Mouse (Mus musculus): ENCODE results near the gene Fam20b.
"Not testable (repeated sequence)": the region's sequence is repeated elsewhere in the genome, so short reads cannot be mapped to it uniquely, and the experiment has no call there.

The Fam20b gene

DNA sequence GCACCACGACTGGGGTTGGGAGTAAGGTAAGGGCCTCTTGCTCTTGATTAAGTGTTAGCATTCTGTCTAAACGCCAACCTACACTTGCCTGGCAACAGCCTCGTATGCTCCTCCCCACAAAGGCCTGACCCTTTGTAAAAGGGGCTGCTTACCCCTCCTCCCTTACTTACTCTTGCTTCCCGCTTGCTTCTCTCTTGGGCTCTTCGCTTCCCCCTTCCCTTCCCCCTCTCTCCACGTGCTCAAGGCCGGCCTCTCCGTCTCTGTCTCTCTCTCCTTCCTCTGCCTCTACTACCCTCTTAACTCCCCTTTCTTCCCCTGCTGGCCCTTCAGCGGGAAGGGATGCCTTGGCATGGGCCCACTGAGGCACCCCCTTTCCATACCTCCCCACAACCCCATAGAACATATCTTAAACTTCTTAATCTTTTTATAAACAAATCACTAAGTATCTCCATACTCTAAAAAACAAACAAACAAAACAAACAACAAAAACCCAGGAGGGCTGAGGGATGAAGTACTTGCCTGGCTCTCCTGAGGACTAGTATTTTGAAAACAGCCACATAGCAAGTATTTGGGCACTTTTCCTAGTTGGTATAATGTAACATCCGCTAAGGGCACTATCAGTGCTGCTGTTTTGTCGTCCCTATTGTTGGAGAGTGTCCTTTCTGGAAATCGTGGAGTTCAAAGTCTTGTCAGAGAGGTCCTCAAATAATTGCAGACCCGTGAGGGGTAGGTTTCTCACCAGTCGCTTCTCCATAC is 46.0 kb downstream of the Fam20b start:
- DNase-seq (ENCODE audit: extremely low spot score, low spot score), result no peak

DNA sequence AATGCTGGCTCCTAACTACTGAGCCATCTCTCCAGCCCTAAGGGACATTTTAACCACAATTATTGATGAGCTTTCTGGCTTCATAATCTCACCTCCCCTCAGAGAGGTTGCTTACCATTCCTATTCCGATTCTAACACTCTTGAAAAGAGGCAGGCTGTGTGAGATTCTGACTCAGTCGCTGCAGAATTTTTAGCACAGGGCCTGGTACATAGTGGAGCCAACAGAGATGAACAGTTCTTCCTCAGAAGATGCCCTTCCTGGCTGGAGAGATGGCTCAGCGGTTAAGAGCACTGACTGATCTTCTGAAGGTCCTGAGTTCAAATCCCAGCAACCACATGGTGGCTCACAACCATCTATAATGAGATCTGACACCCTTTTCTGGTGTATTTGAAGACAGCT is 47.0 kb downstream of the Fam20b start:
- no peak for DNase-seq (ENCODE audit: extremely low spot score, low spot score)

DNA sequence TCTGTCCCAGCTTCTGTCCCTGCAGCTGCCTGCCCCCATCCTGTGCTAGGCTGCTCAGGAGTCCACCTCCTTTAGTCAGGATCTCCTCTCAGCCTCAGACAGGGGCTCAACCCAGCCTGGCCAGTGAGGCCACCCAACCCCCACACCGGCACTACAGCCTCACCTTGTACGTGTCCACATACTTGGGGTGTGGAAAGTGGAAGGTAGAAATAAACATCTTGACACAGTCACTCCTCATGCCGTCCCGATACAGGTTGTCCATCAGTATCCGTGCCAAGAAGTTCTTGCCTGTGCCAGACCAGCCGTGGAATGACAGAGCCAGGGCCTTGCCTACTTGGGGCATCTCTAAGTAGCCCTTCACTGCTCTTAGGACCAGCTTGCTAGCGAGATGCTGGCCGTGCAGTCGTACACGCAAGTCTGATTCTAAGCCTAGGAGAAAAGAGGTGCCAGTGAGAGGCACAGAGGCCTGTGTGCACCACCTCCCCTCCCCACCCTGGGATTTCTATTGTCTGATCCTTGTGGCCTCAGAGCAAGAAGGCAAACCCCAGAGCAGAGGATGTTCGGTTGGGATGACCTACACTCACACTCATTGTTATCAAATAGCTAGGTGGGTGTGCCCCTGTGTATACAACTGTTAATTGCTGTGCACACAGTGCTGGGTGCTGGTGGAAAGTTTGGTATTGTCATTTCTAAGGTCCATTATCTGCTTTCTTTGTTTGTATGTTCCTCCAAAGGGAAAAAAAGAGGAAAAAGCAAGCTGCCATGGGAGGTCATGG is 49.5 kb downstream of the Fam20b start:
- no peak for DNase-seq (ENCODE audit: extremely low spot score, low spot score)

DNA sequence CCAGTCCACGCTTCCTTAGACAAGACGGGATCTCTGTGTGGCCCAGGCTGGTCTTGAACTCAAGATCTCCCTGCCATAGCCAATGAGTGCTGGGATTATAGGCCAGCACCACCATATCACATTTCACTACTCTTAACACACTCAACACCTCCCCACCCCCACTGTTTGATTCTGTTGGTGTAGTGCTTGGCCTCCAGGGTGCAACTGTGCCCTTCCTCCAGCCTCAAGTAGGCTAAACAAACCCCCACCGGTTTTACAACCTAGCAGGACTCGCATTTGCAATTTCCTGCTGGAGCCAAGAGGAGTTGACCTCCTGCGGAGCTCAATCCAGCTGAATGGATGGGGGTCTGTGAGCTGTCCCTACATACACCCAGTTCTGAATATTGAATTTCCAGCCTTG is 50.3 kb downstream of the Fam20b start:
- no peak for DNase-seq (ENCODE audit: extremely low spot score, low spot score)

- DNase-seq (ENCODE audit: extremely low spot score, low spot score), result no peak
These were observed 51.6 kb downstream of the Fam20b start for GRCm38 (mm10) chr1:156667141-156667926.

GRCm38 (mm10) chr1:156665777-156666176 is 53.1 kb downstream of the Fam20b start:
- DNase-seq (ENCODE audit: extremely low spot score, low spot score), result no peak

DNA sequence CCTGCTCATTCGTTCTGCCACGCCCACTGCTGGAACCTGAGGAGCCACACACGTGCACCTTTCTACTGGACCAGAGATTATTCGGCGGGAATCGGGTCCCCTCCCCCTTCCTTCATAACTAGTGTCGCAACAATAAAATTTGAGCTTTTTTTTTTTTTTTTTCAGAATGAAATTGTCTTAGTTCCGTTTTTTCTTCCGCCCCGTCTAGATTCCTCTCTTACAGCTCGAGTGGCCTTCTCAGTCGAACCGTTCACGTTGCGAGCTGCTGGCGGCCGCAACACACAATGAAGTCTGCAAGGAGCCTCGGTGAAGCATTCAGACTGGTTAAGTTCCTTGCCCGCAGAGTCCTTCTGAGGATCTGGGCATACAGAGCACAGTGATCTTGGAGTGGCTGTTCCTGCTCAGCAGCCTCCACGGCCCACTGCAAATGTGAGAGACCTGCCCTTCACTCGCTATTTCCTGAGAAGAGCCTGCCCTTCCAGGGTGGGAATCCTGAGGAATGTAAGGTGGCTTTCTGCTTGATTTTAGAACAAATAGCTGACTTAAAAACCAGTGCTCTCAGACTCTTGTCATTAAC is 58.1 kb downstream of the Fam20b start:
- not testable (repeated sequence) for DNase-seq (ENCODE audit: extremely low spot score, low spot score)

DNA sequence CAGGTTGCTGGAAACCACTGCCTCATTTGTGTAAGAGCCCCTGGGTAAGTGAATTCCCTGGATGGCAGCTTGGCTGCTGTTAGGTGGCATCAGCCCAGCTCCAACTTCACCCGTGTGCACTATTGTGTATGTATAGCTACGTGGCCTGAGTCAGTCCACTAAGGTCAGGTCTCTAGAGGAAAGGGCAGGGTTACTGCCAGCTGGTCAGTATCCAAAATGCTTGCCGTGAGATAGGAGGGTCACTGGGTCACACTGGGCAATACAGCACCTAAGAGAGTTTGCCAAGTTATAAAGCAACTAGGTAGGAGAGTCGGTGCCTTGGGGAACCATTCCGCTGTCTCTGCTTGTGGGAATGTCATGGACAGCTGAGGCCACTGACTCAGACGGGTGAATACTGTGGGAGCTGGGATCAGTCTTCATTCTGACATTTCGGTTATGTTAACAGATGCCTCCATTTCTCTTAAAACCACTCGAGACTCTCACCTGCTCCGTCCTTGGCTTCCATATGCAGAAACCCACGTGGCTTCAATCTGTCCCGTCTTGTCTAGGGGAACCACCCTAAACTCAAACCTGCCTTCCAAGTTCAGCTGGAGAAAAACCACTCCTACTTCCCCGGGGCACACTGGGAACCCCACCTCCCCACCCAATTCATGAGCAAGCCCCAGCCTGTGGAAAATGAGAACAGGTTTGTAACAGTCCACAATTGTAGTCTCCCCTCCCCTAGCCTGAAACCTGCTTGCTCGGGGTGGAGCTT is 58.8 kb downstream of the Fam20b start:
- no peak for DNase-seq (ENCODE audit: extremely low spot score, low spot score)

DNA sequence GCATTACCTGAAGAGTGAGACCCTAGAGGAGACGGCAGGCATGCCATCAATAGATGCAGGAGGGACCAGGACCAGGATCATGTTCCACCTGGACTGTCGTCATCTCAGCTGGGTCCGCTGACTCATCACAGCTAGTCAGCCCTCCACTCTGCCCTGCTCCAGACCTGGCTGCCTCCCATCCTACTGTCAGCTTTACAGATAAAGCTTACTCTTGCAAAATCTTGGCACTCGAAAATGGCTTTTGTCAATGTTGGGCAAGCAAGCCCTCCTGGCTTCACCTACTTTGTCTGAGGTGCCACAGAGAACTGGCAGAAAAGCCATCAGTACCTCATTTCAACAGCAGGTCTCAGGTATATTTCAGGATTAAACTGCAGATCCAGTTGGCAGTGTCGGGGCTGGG is 60.2 kb downstream of the Fam20b start:
- DNase-seq (ENCODE audit: extremely low spot score, low spot score), result no peak

- DNase-seq (ENCODE audit: extremely low spot score, low spot score), result no peak
These were observed 61.4 kb downstream of the Fam20b start for GRCm38 (mm10) chr1:156657523-156657922.

GRCm38 (mm10) chr1:156654735-156655530 is 64.0 kb downstream of the Fam20b start:
- no peak for DNase-seq (ENCODE audit: extremely low spot score, low spot score)

DNA sequence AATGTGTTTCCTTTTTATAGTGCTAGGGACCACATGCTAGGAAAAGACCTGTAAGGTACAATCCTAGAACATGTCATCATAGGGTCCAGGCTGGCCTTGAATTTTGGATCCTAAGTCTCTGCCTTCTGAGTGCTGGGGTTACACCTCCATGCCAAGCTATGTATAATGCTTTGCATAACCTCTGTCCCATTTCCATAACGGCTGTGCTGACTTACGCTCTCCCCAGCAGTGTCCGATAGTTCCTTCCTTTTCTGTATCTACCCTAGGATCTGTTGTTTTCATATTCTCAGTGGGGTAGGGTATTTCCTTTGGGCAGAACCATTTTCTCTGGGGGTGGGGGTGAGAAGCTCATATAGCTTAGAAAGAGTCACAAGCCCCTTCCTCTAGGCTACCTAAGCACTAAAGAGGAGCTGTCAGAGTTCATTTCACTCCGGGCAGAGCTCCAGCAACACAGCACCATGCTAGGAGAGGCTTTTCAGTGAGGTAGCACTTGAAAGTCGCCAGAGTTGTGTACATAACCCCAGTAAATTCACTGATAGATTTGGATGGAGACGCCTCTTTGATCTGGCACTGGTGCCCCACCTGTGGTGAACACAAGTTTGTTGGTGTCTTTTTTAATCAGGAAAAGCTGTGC is 66.6 kb downstream of the Fam20b start:
- no peak for DNase-seq (ENCODE audit: extremely low spot score, low spot score)

GRCm38 (mm10) chr1:156650631-156651030 is 68.3 kb downstream of the Fam20b start:
- no peak for DNase-seq (ENCODE audit: extremely low spot score, low spot score)

- DNase-seq (ENCODE audit: extremely low spot score, low spot score), result no peak
These were observed 70.2 kb downstream of the Fam20b start for GRCm38 (mm10) chr1:156648705-156649104.

DNA sequence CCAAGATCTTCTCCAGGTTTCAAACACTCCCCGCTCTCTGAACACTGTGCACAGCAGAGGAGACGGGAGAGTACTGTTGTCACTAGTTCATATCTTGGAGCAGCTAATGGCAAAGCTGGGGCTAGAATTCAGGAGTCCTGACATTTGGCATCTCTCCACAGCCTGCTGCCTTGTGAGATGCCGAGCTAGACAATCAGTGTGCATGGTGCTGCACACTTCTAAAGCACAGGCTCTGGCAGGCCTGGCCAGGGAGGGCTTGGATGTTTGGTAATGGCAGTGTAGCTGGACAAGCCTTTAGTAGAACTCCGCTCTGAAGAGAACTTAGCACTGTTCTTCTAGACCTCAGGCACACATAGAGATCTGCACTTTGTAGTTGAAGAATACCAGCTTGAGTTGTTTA is 72.9 kb downstream of the Fam20b start:
- no peak for DNase-seq (ENCODE audit: extremely low spot score, low spot score)

- DNase-seq (ENCODE audit: extremely low spot score, low spot score), result no peak
These were observed 73.9 kb downstream of the Fam20b start for GRCm38 (mm10) chr1:156644780-156645523.

DNA sequence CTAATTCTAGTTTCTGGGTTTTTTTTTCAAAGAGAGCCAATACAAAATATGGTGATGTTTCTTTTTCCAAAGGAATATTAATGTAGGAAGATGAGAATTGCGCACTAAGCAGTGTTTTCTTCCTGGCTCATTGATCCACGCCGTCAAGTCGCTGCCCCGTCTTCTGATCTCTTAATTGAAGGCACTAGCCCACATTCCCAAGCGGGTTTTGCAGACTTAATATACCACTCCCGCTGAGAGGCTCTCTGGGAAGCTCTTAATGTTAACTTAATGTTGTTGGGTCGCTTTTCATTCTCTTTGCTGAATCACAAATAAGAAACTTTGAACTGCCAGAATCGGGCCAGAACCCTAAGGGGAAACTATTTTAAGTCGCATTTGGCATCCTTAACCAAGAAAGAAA is 74.8 kb downstream of the Fam20b start:
- no peak for DNase-seq (ENCODE audit: extremely low spot score, low spot score)

DNA sequence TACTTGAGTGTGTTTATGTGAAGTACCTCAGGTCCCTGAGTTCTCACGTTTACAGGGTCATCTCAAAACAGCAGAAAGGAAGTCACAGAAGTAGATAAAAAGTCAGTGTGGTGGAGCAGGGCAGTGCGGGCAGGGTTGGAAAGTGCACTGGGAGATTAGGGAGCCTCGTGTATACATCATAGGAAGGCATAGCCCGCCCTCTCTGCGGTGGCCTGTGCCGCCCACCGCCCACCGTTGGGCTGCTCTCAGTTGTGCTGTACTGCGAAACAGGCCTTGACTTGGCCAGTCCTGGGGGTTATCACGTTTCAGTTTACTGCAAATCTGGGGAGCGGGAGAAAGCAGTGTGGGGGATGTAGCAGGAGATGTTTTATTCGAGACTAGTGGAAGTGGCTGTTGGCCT is 76.1 kb downstream of the Fam20b start:
- DNase-seq (ENCODE audit: extremely low spot score, low spot score), result no peak

GRCm38 (mm10) chr1:156641808-156642207 is 77.1 kb downstream of the Fam20b start:
- DNase-seq (ENCODE audit: extremely low spot score, low spot score), result no peak
